Mouse (Mus musculus) lung, adult 2 months (tissue): Measurements from ENCODE around the gene Ptges.

Experiments
- CTCF ChIP-seq: fragments of 200-500 bp; IDR thresholded peaks from 2 replicates; pipeline ENCODE4 v1.5.1; 2011; ENCODE audit warnings: mild to moderate bottlenecking, low read length, control low read depth; ENCODE audit not compliant: insufficient read depth
- POLR2A ChIP-seq: fragments of 200-500 bp; IDR thresholded peaks from 2 replicates; pipeline ENCODE4 v1.6.1; 2011; ENCODE audit warnings: low read depth, mild to moderate bottlenecking, control low read depth, low read length, borderline replicate concordance; ENCODE audit errors: extremely low read depth

DNA sequence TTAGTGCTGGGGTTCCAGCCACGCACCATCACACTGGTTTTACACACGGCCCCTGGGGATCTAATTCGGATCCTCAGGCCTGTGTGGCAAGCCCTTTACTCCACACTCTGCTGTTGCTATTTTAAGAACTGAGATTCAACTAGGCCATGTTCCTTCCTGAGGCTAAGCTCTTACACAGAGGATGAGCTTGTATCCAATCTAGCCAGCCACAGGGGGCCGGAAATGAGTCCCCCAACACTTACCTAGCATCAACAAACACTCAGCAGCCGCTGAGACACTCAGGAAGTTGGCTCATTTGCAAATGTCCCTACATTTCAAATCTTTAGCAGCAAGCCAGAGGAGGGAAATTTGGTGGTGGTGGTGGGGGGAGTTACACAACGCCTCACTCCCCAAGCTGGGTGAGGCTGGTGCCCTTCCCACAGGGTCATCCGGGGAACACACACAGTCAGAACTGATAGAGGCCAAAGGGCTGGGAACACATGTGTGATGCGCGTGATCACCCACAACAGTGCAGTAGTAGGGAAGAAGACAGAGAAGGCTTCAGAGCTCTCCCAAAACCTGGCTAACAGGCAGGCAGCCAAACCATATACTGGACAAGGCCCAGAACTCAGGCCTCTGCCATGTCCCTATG, 2.4 kb downstream of the Ptges start:
- TF ChIP-seq CTCF (no peak), POLR2A (no peak)
